9 mouse cellular contexts compared by ENCODE assay signal in the genomic region with DNA sequence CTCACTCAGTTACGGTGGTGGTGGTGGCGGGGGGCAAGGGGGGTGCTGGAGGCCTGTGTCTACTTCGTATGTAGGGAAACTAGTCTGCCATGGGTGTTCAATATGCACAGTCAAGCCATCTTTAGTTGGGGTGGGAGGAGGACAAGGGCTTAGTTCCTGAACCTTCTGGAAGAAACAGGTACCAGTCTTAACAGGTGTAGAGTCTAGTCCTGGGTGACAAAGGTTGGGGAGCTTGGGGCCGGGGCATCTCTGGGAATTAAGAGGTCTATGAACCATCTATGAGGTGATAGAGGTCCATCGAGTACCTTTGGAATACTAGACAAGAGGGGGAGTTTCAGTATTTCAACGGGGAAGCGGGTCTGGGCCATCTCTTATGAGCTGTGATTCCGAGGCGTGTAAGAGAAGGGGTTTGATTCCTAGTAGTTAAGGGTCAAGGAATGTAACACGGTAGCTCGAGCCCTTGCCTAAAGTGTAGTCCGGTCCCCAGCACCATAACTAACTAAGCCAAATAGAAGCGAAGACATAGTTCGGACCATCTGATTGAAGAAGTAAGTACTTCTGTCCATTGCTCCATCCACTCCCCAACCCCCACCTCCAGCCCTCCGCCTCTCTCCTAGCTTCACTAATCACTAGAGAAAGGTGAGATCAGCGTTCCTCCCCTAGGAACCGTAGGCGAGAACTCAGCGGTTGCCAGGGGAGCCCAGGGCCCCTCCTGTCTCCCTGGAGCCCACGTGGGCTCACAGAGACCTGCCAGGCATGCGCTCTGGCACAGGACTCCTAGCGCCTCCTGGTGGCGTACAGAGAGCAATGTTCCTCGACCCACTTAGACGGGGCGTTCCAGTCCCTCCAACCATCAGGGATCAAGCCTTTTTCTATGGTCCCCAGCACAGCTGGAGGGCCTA. TPM values are rescaled to one million over a fixed set of nuclear protein-coding genes. Genes with fewer than 3 reads are reported as not detected.
DNase-seq lines count a peak whose midpoint lies in the region; ATAC-seq and TF ChIP-seq lines count a peak whose summit lies in the region.
"Had no signal": no experiment of that assay in that cellular context is flagged by ENCODE, and none has a peak within 500 bp of the region (broad histone marks: within the 10 kb centered on the region; RNA-seq: fewer than 3 reads in every experiment).

No protein-coding gene starts in this region.

- H3K4me3 ChIP-seq in embryonic facial prominence, embryonic 13.5 days: peak overlapping the region; percentile 54
- H3K4me3 ChIP-seq in hindbrain, embryonic 12.5 days: no peak overlapping the region

- TF ChIP-seq CTCF in Patski (IDR thresholded peaks at IDR 0.05): peak; percentile 66

- POLR2A ChIA-PET in Patski (lab: Charles Lee): no interaction called here

- CTCF ChIA-PET in Patski (lab: Charles Lee): interaction anchor here (1.0 to 1.3 kb wide), 2 partner anchors 14 to 91 kb away, joined by 3 read pairs; no protein-coding TSS in a partner anchor

- in situ Hi-C loops in Patski (cut with MboI; ENCODE audit: low pct_unique_long_range_greater_than_20kb): loop anchor here (10.0 kb wide), 1 partner anchor 52 kb away; no protein-coding TSS in a partner anchor

- peaks cover 9% of the 10 kb centered on the region for H3K4me1 ChIP-seq in embryonic facial prominence, embryonic 13.5 days
- peaks cover 8% of the 10 kb centered on the region for H3K4me1 ChIP-seq in hindbrain, embryonic 12.5 days

- no peak overlapping the region for H3K27ac ChIP-seq in embryonic facial prominence, embryonic 13.5 days
- H3K27ac ChIP-seq in hindbrain, embryonic 12.5 days: no peak overlapping the region
- H3K27ac ChIP-seq: limb, embryonic 15.5 days had no signal

- no peaks in the 10 kb centered on the region for H3K36me3 ChIP-seq in embryonic facial prominence, embryonic 13.5 days
- no peaks in the 10 kb centered on the region for H3K36me3 ChIP-seq in hindbrain, embryonic 12.5 days
- H3K36me3 ChIP-seq: limb, embryonic 15.5 days had no signal

- peak; percentile 31 to 60 for DNase-seq in adrenal gland, adult (ENCODE audit: inconsistent age in 2 of 2, low spot score in 1 of 2)
- no peak for DNase-seq in adrenal gland, adult 8-10 months
- DNase-seq in Patski (ENCODE audit: low read depth, low spot score): no peak
- DNase-seq in left cerebral cortex, adult 11 months (ENCODE audit: low spot score): peak; percentile 57
- DNase-seq in lung, postnatal 36 days: peak; percentile 11
- DNase-seq in right cerebral cortex, postnatal 14 days: peak; percentile 71

- WGBS in embryonic facial prominence, embryonic 13.5 days: 18% methylated on average over 26 of the region's 26 CpGs
- WGBS in hindbrain, embryonic 12.5 days: 21% methylated on average over 26 of the region's 26 CpGs

- no peak overlapping the region for H3K9ac ChIP-seq in embryonic facial prominence, embryonic 13.5 days
- H3K9ac ChIP-seq in hindbrain, embryonic 12.5 days: no peak overlapping the region
- H3K9ac ChIP-seq: limb, embryonic 15.5 days had no signal

- ATAC-seq in Patski: peak; percentile 24
- no peak for ATAC-seq in embryonic facial prominence, embryonic 13.5 days (ENCODE audit: insufficient number of reproducible peaks, insufficient read depth, low FRiP score, low TSS enrichment, low read depth)
- no peak for ATAC-seq in hindbrain, embryonic 12.5 days (ENCODE audit: low FRiP score)

- peaks cover 40% of the 10 kb centered on the region for H3K27me3 ChIP-seq in Patski
- H3K27me3 ChIP-seq in embryonic facial prominence, embryonic 13.5 days: peaks cover 89% of the 10 kb centered on the region
- H3K27me3 ChIP-seq in hindbrain, embryonic 12.5 days: peaks cover 91% of the 10 kb centered on the region

- no peaks in the 10 kb centered on the region for H3K9me3 ChIP-seq in embryonic facial prominence, embryonic 13.5 days
- no peaks in the 10 kb centered on the region for H3K9me3 ChIP-seq in hindbrain, embryonic 12.5 days (replicated peaks)
- H3K9me3 ChIP-seq: limb, embryonic 15.5 days had no signal

- H3K4me2 ChIP-seq in embryonic facial prominence, embryonic 13.5 days: peak overlapping the region; percentile 82
- H3K4me2 ChIP-seq in hindbrain, embryonic 12.5 days (replicated peaks): peak overlapping the region; percentile 89; the same call in 1 of the 2 replicates

RNA-seq across cellular contexts. Expression of gene Gm20479, which starts 40.1 kb away (rescaled TPM):
- 1 to 10 TPM in 1 of 4 experiments, not detected in 3; 4.0 TPM for total RNA-seq in adrenal gland, adult 8-10 months (2022)
- polyA plus RNA-seq in Patski (2021): 0.64 TPM
- polyA plus RNA-seq in embryonic facial prominence, embryonic 13.5 days (2015; fragmentation: Nextera tagmentation; extraction: Ambion mirVana): not detected in 2 replicates
- 0.43 and 0.59 TPM in 2 replicates for polyA plus RNA-seq in hindbrain, embryonic 12.5 days (2016; fragmentation: Nextera tagmentation; extraction: Ambion mirVana)

RNA-seq across cellular contexts. Expression of gene Shkbp1, which starts 41.5 kb away (rescaled TPM):
- 10 to 100 TPM; 19.4 to 41.1 (median 29.7) TPM for total RNA-seq in adrenal gland, adult 8-10 months (2022)
- polyA plus RNA-seq in Patski (2021): 24.7 TPM
- polyA plus RNA-seq in embryonic facial prominence, embryonic 13.5 days (2015; fragmentation: Nextera tagmentation; extraction: Ambion mirVana): 61.5 and 70.6 TPM in 2 replicates
- 72.4 and 76.2 TPM in 2 replicates for polyA plus RNA-seq in hindbrain, embryonic 12.5 days (2016; fragmentation: Nextera tagmentation; extraction: Ambion mirVana)

RNA-seq across cellular contexts. Expression of gene Sptbn4, which starts 50.2 kb away (rescaled TPM):
- total RNA-seq in adrenal gland, adult 8-10 months (2022): 1 to 10 TPM; 3.0 to 8.0 (median 4.9) TPM
- 0.13 TPM for polyA plus RNA-seq in Patski (2021)
- 0.56 and 0.73 TPM in 2 replicates for polyA plus RNA-seq in embryonic facial prominence, embryonic 13.5 days (2015; fragmentation: Nextera tagmentation; extraction: Ambion mirVana)
- 0.90 and 1.1 TPM in 2 replicates for polyA plus RNA-seq in hindbrain, embryonic 12.5 days (2016; fragmentation: Nextera tagmentation; extraction: Ambion mirVana)

RNA-seq across cellular contexts. Expression of gene Blvrb, which starts 50.5 kb away (rescaled TPM):
- 10 to 100 TPM; 33.7 to 49.5 (median 44.8) TPM for total RNA-seq in adrenal gland, adult 8-10 months (2022)
- 20.3 TPM for polyA plus RNA-seq in Patski (2021)
- 46.1 and 52.9 TPM in 2 replicates for polyA plus RNA-seq in embryonic facial prominence, embryonic 13.5 days (2015; fragmentation: Nextera tagmentation; extraction: Ambion mirVana)
- polyA plus RNA-seq in hindbrain, embryonic 12.5 days (2016; fragmentation: Nextera tagmentation; extraction: Ambion mirVana): 26.6 and 27.3 TPM in 2 replicates

RNA-seq across cellular contexts. Expression of gene Ltbp4, which starts 59.8 kb away (rescaled TPM):
- total RNA-seq in adrenal gland, adult 8-10 months (2022): 100 to 1,000 TPM in 3 of 4 experiments, 10 to 100 TPM in 1; 90.9 to 117 (median 108) TPM
- 10.3 TPM for polyA plus RNA-seq in Patski (2021)
- polyA plus RNA-seq in embryonic facial prominence, embryonic 13.5 days (2015; fragmentation: Nextera tagmentation; extraction: Ambion mirVana): 32.0 and 40.3 TPM in 2 replicates
- polyA plus RNA-seq in hindbrain, embryonic 12.5 days (2016; fragmentation: Nextera tagmentation; extraction: Ambion mirVana): 8.7 and 8.9 TPM in 2 replicates

Comparison
In these comparisons a context has a peak if more than half of its experiments do, and no peak if none do; other contexts are left out.
1. DNase-seq: peak in adrenal gland, adult (2 of 2), left cerebral cortex, adult 11 months (single experiment), lung, postnatal 36 days (single experiment) and right cerebral cortex, postnatal 14 days (single experiment); none in adrenal gland, adult 8-10 months (single experiment) and Patski (single experiment).